Mouse (Mus musculus) urinary bladder, adult 2 months (tissue): ENCODE results near the gene Epha6. TPM values are rescaled to one million over a fixed set of nuclear protein-coding genes. Genes with fewer than 3 reads are reported as not detected.
"Not testable (repeated sequence)": the region's sequence is repeated elsewhere in the genome, so short reads cannot be mapped to it uniquely, and the experiment has no call there.

ENCODE experiments used
- DNase-seq: peaks from one replicate; pipeline ENCODE4 v3.0.0; 2022; ENCODE audit warnings: low spot score
- polyA plus RNA-seq: library from polyadenylated mRNA; depleted of rRNA; stranded (reverse); fragments of >200 nt; gene quantifications from 2 replicates; pipeline ENCODE4 v1.2.3, GENCODE M21; 2012

The Epha6 gene
- polyA plus RNA-seq, 1 experiment, result not detected

GRCm38 (mm10) chr16:59923696-59924095 lies 681.6 kb downstream of the Epha6 start:
- DNase-seq, result no peak

- no peak for DNase-seq
These were observed 725.3 kb downstream of the Epha6 start for GRCm38 (mm10) chr16:59880073-59880472.

GRCm38 (mm10) chr16:59871792-59872191 lies 733.5 kb downstream of the Epha6 start:
- DNase-seq, result no peak

- no peak for DNase-seq
These were observed 751.1 kb downstream of the Epha6 start for GRCm38 (mm10) chr16:59854160-59854717.

GRCm38 (mm10) chr16:59852689-59853088 lies 752.6 kb downstream of the Epha6 start:
- DNase-seq, result no peak

GRCm38 (mm10) chr16:59846574-59846973 lies 758.8 kb downstream of the Epha6 start:
- DNase-seq, result no peak

- DNase-seq, result no peak
These were observed 768.6 kb downstream of the Epha6 start for GRCm38 (mm10) chr16:59836778-59837177.

- DNase-seq, result no peak
These were observed 769.0 kb downstream of the Epha6 start for GRCm38 (mm10) chr16:59836304-59836703.

GRCm38 (mm10) chr16:59832468-59832867 lies 772.9 kb downstream of the Epha6 start:
- DNase-seq, result no peak

GRCm38 (mm10) chr16:59829655-59830054 lies 775.7 kb downstream of the Epha6 start:
- DNase-seq, result no peak

GRCm38 (mm10) chr16:59799790-59800189 lies 805.5 kb downstream of the Epha6 start:
- not testable (repeated sequence) for DNase-seq

- DNase-seq, result no peak
These were observed 833.0 kb downstream of the Epha6 start for GRCm38 (mm10) chr16:59772297-59772696.

GRCm38 (mm10) chr16:59770421-59770820 lies 834.9 kb downstream of the Epha6 start:
- no peak for DNase-seq

GRCm38 (mm10) chr16:59769936-59770335 lies 835.4 kb downstream of the Epha6 start:
- no peak for DNase-seq

GRCm38 (mm10) chr16:59760875-59761274 lies 844.5 kb downstream of the Epha6 start:
- DNase-seq, result no peak

GRCm38 (mm10) chr16:59750905-59751304 lies 854.4 kb downstream of the Epha6 start:
- no peak for DNase-seq

GRCm38 (mm10) chr16:59743669-59744068 lies 861.7 kb downstream of the Epha6 start:
- no peak for DNase-seq

GRCm38 (mm10) chr16:59715524-59715923 lies 889.8 kb downstream of the Epha6 start:
- no peak for DNase-seq

GRCm38 (mm10) chr16:59693230-59693629 lies 912.1 kb downstream of the Epha6 start:
- no peak for DNase-seq

GRCm38 (mm10) chr16:59689120-59689519 lies 916.2 kb downstream of the Epha6 start:
- DNase-seq, result no peak

GRCm38 (mm10) chr16:59685135-59685534 lies 920.2 kb downstream of the Epha6 start:
- DNase-seq, result no peak

GRCm38 (mm10) chr16:59683434-59683833 lies 921.9 kb downstream of the Epha6 start:
- DNase-seq, result peak; percentile 21

GRCm38 (mm10) chr16:59682216-59682891 lies 923.0 kb downstream of the Epha6 start:
- DNase-seq, result no peak

- no peak for DNase-seq
These were observed 938.4 kb downstream of the Epha6 start for GRCm38 (mm10) chr16:59666938-59667337.
